8 mouse cellular contexts compared by ENCODE assay signal in the genomic region with DNA sequence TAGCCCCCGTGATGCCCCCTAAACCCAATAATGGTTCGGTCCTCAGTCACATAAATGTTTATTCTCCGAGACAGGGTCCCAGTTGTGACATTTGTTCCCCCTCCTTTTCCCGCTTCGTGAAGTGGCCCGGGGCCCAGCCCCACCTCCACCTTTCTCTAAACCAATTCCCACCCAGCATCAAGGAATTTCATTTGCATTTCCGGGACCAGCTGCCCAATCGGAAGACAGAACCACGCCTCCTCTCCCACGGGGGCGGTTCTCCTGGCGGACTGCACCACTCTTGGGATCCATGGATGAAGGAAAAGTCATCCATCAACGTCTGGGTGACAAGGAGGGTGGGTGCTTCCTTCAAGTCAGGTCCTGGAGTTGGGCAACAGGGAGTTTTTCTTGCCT. TPM values are rescaled to one million over a fixed set of nuclear protein-coding genes. Genes with fewer than 3 reads are reported as not detected.
DNase-seq lines count a peak whose midpoint lies in the region; ATAC-seq lines count a peak whose summit lies in the region.

No protein-coding gene starts in this region.

- ATAC-seq in kidney, embryonic 14.5 days (ENCODE audit: low FRiP score, low TSS enrichment), result peak; percentile 85
- peak; percentile 83 for ATAC-seq in midbrain, embryonic 11.5 days (ENCODE audit: low FRiP score)

- peak; percentile 87 for DNase-seq in WW6 (ENCODE audit: low read depth, low spot score)
- DNase-seq in cerebellum, adult 9-11 months, result peak; percentile 85
- DNase-seq in frontal cortex, postnatal 14 days (ENCODE audit: low spot score in 2 of 2), result peak; percentile 84 to 89
- peak; percentile 85 for DNase-seq in limb, embryonic 10.5 days (ENCODE audit: low spot score)
- peak; percentile 96 for DNase-seq in midbrain, embryonic 11.5 days (ENCODE audit: low spot score, missing footprints)
- DNase-seq in telencephalon, adult 2 months (ENCODE audit: low read depth, low spot score), result peak; percentile 93
- DNase-seq in adipocyte (ENCODE audit: low spot score), result no peak

- no peaks in the 10 kb centered on the region for H3K9me3 ChIP-seq in kidney, embryonic 14.5 days (ENCODE audit: control insufficient read depth, low read length)
- H3K9me3 ChIP-seq in limb, embryonic 10.5 days (replicated peaks), result no peaks in the 10 kb centered on the region
- no peaks in the 10 kb centered on the region for H3K9me3 ChIP-seq in midbrain, embryonic 11.5 days (ENCODE audit: control insufficient read depth, low read length)

- H3K4me1 ChIP-seq in kidney, embryonic 14.5 days (ENCODE audit: control insufficient read depth, insufficient read depth, low read length), result peaks cover 15% of the 10 kb centered on the region; the same call in 1 of the 2 replicates
- peaks cover 27% of the 10 kb centered on the region for H3K4me1 ChIP-seq in limb, embryonic 10.5 days
- peaks cover 20% of the 10 kb centered on the region for H3K4me1 ChIP-seq in midbrain, embryonic 11.5 days (ENCODE audit: control insufficient read depth, insufficient read depth, low read length)

- H3K36me3 ChIP-seq in kidney, embryonic 14.5 days (ENCODE audit: control insufficient read depth, insufficient read depth, low read length), result no peaks in the 10 kb centered on the region
- no peaks in the 10 kb centered on the region for H3K36me3 ChIP-seq in limb, embryonic 10.5 days
- H3K36me3 ChIP-seq in midbrain, embryonic 11.5 days (ENCODE audit: control insufficient read depth, insufficient read depth, low read length), result no peaks in the 10 kb centered on the region

- no peak overlapping the region; the same call in 1 of the 2 replicates for H3K9ac ChIP-seq in kidney, embryonic 14.5 days (ENCODE audit: low read depth, low read length)
- peak overlapping the region; percentile 56 for H3K9ac ChIP-seq in midbrain, embryonic 11.5 days (ENCODE audit: low read length)

- peak overlapping the region; percentile 87 for H3K4me2 ChIP-seq in kidney, embryonic 14.5 days (replicated peaks; ENCODE audit: low read depth, low read length)
- H3K4me2 ChIP-seq in midbrain, embryonic 11.5 days, result peak overlapping the region; percentile 94

- peaks cover 30% of the 10 kb centered on the region for H3K27me3 ChIP-seq in kidney, embryonic 14.5 days (ENCODE audit: control insufficient read depth, insufficient read depth, low read length)
- peaks cover 79% of the 10 kb centered on the region for H3K27me3 ChIP-seq in limb, embryonic 10.5 days (ENCODE audit: low read depth, poor library complexity, severe bottlenecking)
- peaks cover 25% of the 10 kb centered on the region for H3K27me3 ChIP-seq in midbrain, embryonic 11.5 days (ENCODE audit: control insufficient read depth, insufficient read depth, low read length)

- no peak overlapping the region for H3K27ac ChIP-seq in kidney, embryonic 14.5 days (ENCODE audit: low read depth, low read length)
- no peak overlapping the region for H3K27ac ChIP-seq in limb, embryonic 10.5 days
- no peak overlapping the region for H3K27ac ChIP-seq in midbrain, embryonic 11.5 days (ENCODE audit: low read depth, low read length)

- WGBS in kidney, embryonic 14.5 days, result 2% methylated on average over 13 of the region's 13 CpGs
- 2% methylated on average over 13 of the region's 13 CpGs for WGBS in limb, embryonic 10.5 days
- WGBS in midbrain, embryonic 11.5 days, result 1% methylated on average over 13 of the region's 13 CpGs

- peak overlapping the region; percentile 44 for H3K4me3 ChIP-seq in kidney, embryonic 14.5 days (ENCODE audit: low read length)
- peak overlapping the region; percentile 56 for H3K4me3 ChIP-seq in limb, embryonic 10.5 days
- H3K4me3 ChIP-seq in midbrain, embryonic 11.5 days (ENCODE audit: low read depth, low read length), result peak overlapping the region; percentile 45

RNA-seq across cellular contexts. Expression of gene Shisa7, which starts 0.4 kb away (rescaled TPM):
- polyA plus RNA-seq in kidney, embryonic 14.5 days (2014; fragmentation: Nextera tagmentation; extraction: Ambion mirVana), result 0.89 and 1.1 TPM in 2 replicates
- polyA plus RNA-seq in limb, embryonic 10.5 days (2016; fragmentation: Nextera tagmentation; extraction: Ambion mirVana), result 0.16 and 0.18 TPM in 2 replicates
- polyA plus RNA-seq in midbrain, embryonic 11.5 days (2014; fragmentation: Nextera tagmentation; extraction: Ambion mirVana), result 1.9 and 2.4 TPM in 2 replicates

RNA-seq across cellular contexts. Expression of gene Isoc2b, which starts 25.1 kb away (rescaled TPM):
- 4.5 and 8.3 TPM in 2 replicates for polyA plus RNA-seq in kidney, embryonic 14.5 days (2014; fragmentation: Nextera tagmentation; extraction: Ambion mirVana)
- polyA plus RNA-seq in limb, embryonic 10.5 days (2016; fragmentation: Nextera tagmentation; extraction: Ambion mirVana), result 2.6 and 3.1 TPM in 2 replicates
- 2.6 and 4.6 TPM in 2 replicates for polyA plus RNA-seq in midbrain, embryonic 11.5 days (2014; fragmentation: Nextera tagmentation; extraction: Ambion mirVana)

RNA-seq across cellular contexts. Expression of gene Isoc2a, which starts 32.0 kb away (rescaled TPM):
- 0.95 and 1.3 TPM in 2 replicates for polyA plus RNA-seq in kidney, embryonic 14.5 days (2014; fragmentation: Nextera tagmentation; extraction: Ambion mirVana)
- polyA plus RNA-seq in limb, embryonic 10.5 days (2016; fragmentation: Nextera tagmentation; extraction: Ambion mirVana), result 0.46 and 0.64 TPM in 2 replicates
- polyA plus RNA-seq in midbrain, embryonic 11.5 days (2014; fragmentation: Nextera tagmentation; extraction: Ambion mirVana), result 0.63 and 0.78 TPM in 2 replicates

RNA-seq across cellular contexts. Expression of gene Ube2s, which starts 32.5 kb away (rescaled TPM):
- polyA plus RNA-seq in kidney, embryonic 14.5 days (2014; fragmentation: Nextera tagmentation; extraction: Ambion mirVana), result 465 and 546 TPM in 2 replicates
- polyA plus RNA-seq in limb, embryonic 10.5 days (2016; fragmentation: Nextera tagmentation; extraction: Ambion mirVana), result 500 and 550 TPM in 2 replicates
- polyA plus RNA-seq in midbrain, embryonic 11.5 days (2014; fragmentation: Nextera tagmentation; extraction: Ambion mirVana), result 392 and 412 TPM in 2 replicates

RNA-seq across cellular contexts. Expression of gene Rpl28, which starts 52.2 kb away (rescaled TPM):
- 251 and 292 TPM in 2 replicates for polyA plus RNA-seq in kidney, embryonic 14.5 days (2014; fragmentation: Nextera tagmentation; extraction: Ambion mirVana)
- polyA plus RNA-seq in limb, embryonic 10.5 days (2016; fragmentation: Nextera tagmentation; extraction: Ambion mirVana), result 396 and 427 TPM in 2 replicates
- polyA plus RNA-seq in midbrain, embryonic 11.5 days (2014; fragmentation: Nextera tagmentation; extraction: Ambion mirVana), result 203 and 211 TPM in 2 replicates
